Mouse (Mus musculus): ENCODE results near the gene Smim14. TPM values are rescaled to one million over a fixed set of nuclear protein-coding genes. Genes with fewer than 3 reads are reported as not detected.
A peak's percentile ranks its signal among the peaks of the same experiment; 100 is the strongest.

Gene Smim14
- not detected in 2 replicates for polyA plus RNA-seq (2012; ENCODE audit: insufficient read depth, insufficient read length, low replicate concordance, missing spikeins)

- H3K4me3 ChIP-seq (ENCODE audit: insufficient read depth, low read depth, low read length), result peak within 1 kb of the TSS; percentile 79
- WGBS, result under 1% methylated on average over 66 of the region's 66 CpGs
- peak within 1 kb of the TSS; percentile 87 for H3K27ac ChIP-seq (ENCODE audit: insufficient read depth, low read depth, low read length)
- no peaks in the 10 kb centered on the region for H3K4me1 ChIP-seq (ENCODE audit: control insufficient read depth, insufficient read depth, low read length)
- TF ChIP-seq CTCF (IDR thresholded peaks at IDR 0.05; ENCODE audit: insufficient read depth, low read depth, low read length), result no peak
- peak; percentile 89 for TF ChIP-seq POLR2A (IDR thresholded peaks at IDR 0.05; ENCODE audit: insufficient read depth, low read depth, low read length)
Observed at GRCm38 (mm10) chr5:65536751-65537419, at the start of gene Smim14, which contains the start of gene Ube2k. Smim14 (minus strand) TSS chr5:65537184. Ube2k (plus strand) TSS chr5:65537233.

GRCm38 (mm10) chr5:65586291-65586690, 49.3 kb upstream of the Smim14 start:
- H3K4me1 ChIP-seq (ENCODE audit: control insufficient read depth, insufficient read depth, low read length), result no peaks in the 10 kb centered on the region
- 90% methylated on average over 5 of the region's 5 CpGs for WGBS
- no peak overlapping the region for H3K27ac ChIP-seq (ENCODE audit: insufficient read depth, low read depth, low read length)
- H3K4me3 ChIP-seq (ENCODE audit: insufficient read depth, low read depth, low read length), result no peak overlapping the region
- TF ChIP-seq CTCF (IDR thresholded peaks at IDR 0.05; ENCODE audit: insufficient read depth, low read depth, low read length) (no peak), POLR2A (IDR thresholded peaks at IDR 0.05; ENCODE audit: insufficient read depth, low read depth, low read length) (no peak)

GRCm38 (mm10) chr5:65578545-65578944, 41.6 kb upstream of the Smim14 start:
- Histone ChIP-seq H3K4me1 (ENCODE audit: control insufficient read depth, insufficient read depth, low read length) (no peaks in the 10 kb centered on the region), H3K4me3 (ENCODE audit: insufficient read depth, low read depth, low read length) (no peak overlapping the region), H3K27ac (ENCODE audit: insufficient read depth, low read depth, low read length) (no peak overlapping the region)
- TF ChIP-seq POLR2A (IDR thresholded peaks at IDR 0.05; ENCODE audit: insufficient read depth, low read depth, low read length) (no peak), CTCF (IDR thresholded peaks at IDR 0.05; ENCODE audit: insufficient read depth, low read depth, low read length) (no peak)
- 39% methylated on average over 3 of the region's 3 CpGs for WGBS

GRCm38 (mm10) chr5:65575896-65576295, 38.9 kb upstream of the Smim14 start:
- Histone ChIP-seq H3K4me3 (ENCODE audit: insufficient read depth, low read depth, low read length) (no peak overlapping the region), H3K27ac (ENCODE audit: insufficient read depth, low read depth, low read length) (no peak overlapping the region), H3K4me1 (ENCODE audit: control insufficient read depth, insufficient read depth, low read length) (no peaks in the 10 kb centered on the region)
- TF ChIP-seq POLR2A (IDR thresholded peaks at IDR 0.05; ENCODE audit: insufficient read depth, low read depth, low read length) (no peak), CTCF (IDR thresholded peaks at IDR 0.05; ENCODE audit: insufficient read depth, low read depth, low read length) (no peak)
- 51% methylated on average over 2 of the region's 2 CpGs for WGBS

GRCm38 (mm10) chr5:65574876-65575275, 37.9 kb upstream of the Smim14 start:
- 77% methylated on average over 2 of the region's 2 CpGs for WGBS

GRCm38 (mm10) chr5:65565486-65565885, 28.5 kb upstream of the Smim14 start:
- 79% methylated on average over 2 of the region's 2 CpGs for WGBS
- H3K4me3 ChIP-seq (ENCODE audit: insufficient read depth, low read depth, low read length), result no peak overlapping the region
- TF ChIP-seq POLR2A (IDR thresholded peaks at IDR 0.05; ENCODE audit: insufficient read depth, low read depth, low read length) (no peak), CTCF (IDR thresholded peaks at IDR 0.05; ENCODE audit: insufficient read depth, low read depth, low read length) (no peak)
- no peak overlapping the region for H3K27ac ChIP-seq (ENCODE audit: insufficient read depth, low read depth, low read length)
- peaks cover 7% of the 10 kb centered on the region for H3K4me1 ChIP-seq (ENCODE audit: control insufficient read depth, insufficient read depth, low read length)

More at GRCm38 (mm10) chr5:65574876-65575275, 37.9 kb upstream of the Smim14 start:
- Histone ChIP-seq H3K4me3 (ENCODE audit: insufficient read depth, low read depth, low read length) (no peak overlapping the region), H3K4me1 (ENCODE audit: control insufficient read depth, insufficient read depth, low read length) (no peaks in the 10 kb centered on the region), H3K27ac (ENCODE audit: insufficient read depth, low read depth, low read length) (no peak overlapping the region)
- TF ChIP-seq POLR2A (IDR thresholded peaks at IDR 0.05; ENCODE audit: insufficient read depth, low read depth, low read length), result no peak
- TF ChIP-seq CTCF (IDR thresholded peaks at IDR 0.05; ENCODE audit: insufficient read depth, low read depth, low read length), result no peak

GRCm38 (mm10) chr5:65561125-65561893, 24.3 kb upstream of the Smim14 start:
- Histone ChIP-seq H3K4me1 (ENCODE audit: control insufficient read depth, insufficient read depth, low read length) (peaks cover 9% of the 10 kb centered on the region), H3K27ac (ENCODE audit: insufficient read depth, low read depth, low read length) (no peak overlapping the region), H3K4me3 (ENCODE audit: insufficient read depth, low read depth, low read length) (no peak overlapping the region)
- WGBS, result 30% methylated on average over 20 of the region's 20 CpGs
- TF ChIP-seq POLR2A (IDR thresholded peaks at IDR 0.05; ENCODE audit: insufficient read depth, low read depth, low read length) (no peak), CTCF (IDR thresholded peaks at IDR 0.05; ENCODE audit: insufficient read depth, low read depth, low read length) (no peak)

GRCm38 (mm10) chr5:65557109-65557508, 20.1 kb upstream of the Smim14 start:
- no peak overlapping the region for H3K27ac ChIP-seq (ENCODE audit: insufficient read depth, low read depth, low read length)
- TF ChIP-seq CTCF (IDR thresholded peaks at IDR 0.05; ENCODE audit: insufficient read depth, low read depth, low read length), result no peak
- no peak for TF ChIP-seq POLR2A (IDR thresholded peaks at IDR 0.05; ENCODE audit: insufficient read depth, low read depth, low read length)
- peaks cover 9% of the 10 kb centered on the region for H3K4me1 ChIP-seq (ENCODE audit: control insufficient read depth, insufficient read depth, low read length)
- H3K4me3 ChIP-seq (ENCODE audit: insufficient read depth, low read depth, low read length), result no peak overlapping the region

- no peak for TF ChIP-seq POLR2A (IDR thresholded peaks at IDR 0.05; ENCODE audit: insufficient read depth, low read depth, low read length)
- TF ChIP-seq CTCF (IDR thresholded peaks at IDR 0.05; ENCODE audit: insufficient read depth, low read depth, low read length), result no peak
- Histone ChIP-seq H3K27ac (ENCODE audit: insufficient read depth, low read depth, low read length) (no peak overlapping the region), H3K4me1 (ENCODE audit: control insufficient read depth, insufficient read depth, low read length) (no peaks in the 10 kb centered on the region), H3K4me3 (ENCODE audit: insufficient read depth, low read depth, low read length) (no peak overlapping the region)
- 88% methylated on average over 1 of the region's 1 CpGs for WGBS
Observed at GRCm38 (mm10) chr5:65549677-65550076, 12.7 kb upstream of the Smim14 start.

Measured in olfactory bulb, adult 2 months (tissue).